In the genomic region with DNA sequence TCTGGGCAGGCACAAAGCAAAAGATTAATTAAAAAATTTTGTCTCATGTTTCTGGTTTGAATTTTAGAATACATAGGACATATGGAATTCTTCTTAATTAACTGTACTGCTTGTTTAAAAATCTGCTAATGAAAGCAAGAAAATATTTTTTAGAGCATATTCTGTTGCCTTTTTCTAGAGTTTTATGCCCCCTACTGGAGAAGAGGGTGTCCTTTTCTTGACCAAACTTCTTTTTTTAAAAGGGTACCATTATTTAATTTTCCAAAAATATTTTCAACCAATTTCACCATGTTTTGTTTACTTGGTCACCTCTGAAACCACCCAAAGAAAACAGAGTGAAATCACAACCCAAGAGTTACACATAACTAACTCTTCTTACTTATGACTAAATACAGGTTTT, we compare ENCODE assay signal across 33 mouse cellular contexts. TPM values are rescaled to one million over a fixed set of nuclear protein-coding genes. Genes with fewer than 3 reads are reported as not detected.
DNase-seq lines count a peak whose midpoint lies in the region; ATAC-seq and TF ChIP-seq lines count a peak whose summit lies in the region.
"Had no signal": no experiment of that assay in that cellular context is flagged by ENCODE, and none has a peak within 500 bp of the region (broad histone marks: within the 10 kb centered on the region; RNA-seq: fewer than 3 reads in every experiment).

No protein-coding gene starts in this region.

- ATAC-seq in hindbrain, postnatal 0 days: no peak
- no peak for ATAC-seq in hindbrain, embryonic 13.5 days (ENCODE audit: low FRiP score)
- no peak for ATAC-seq in liver, postnatal 0 days
- no peak for ATAC-seq in liver, embryonic 11.5 days (replicated peaks; ENCODE audit: low FRiP score)
- no peak for ATAC-seq in activated CD4-positive, CD25-positive, alpha-beta regulatory T cell, adult 4 months
- ATAC-seq: forebrain, embryonic 15.5 days; hindbrain, embryonic 16.5 days; intestine, embryonic 16.5 days; midbrain, embryonic 15.5 days had no signal

- no peaks in the 10 kb centered on the region for H3K9me3 ChIP-seq in hindbrain, postnatal 0 days (ENCODE audit: low read length)
- no peaks in the 10 kb centered on the region for H3K9me3 ChIP-seq in hindbrain, embryonic 13.5 days
- H3K9me3 ChIP-seq in liver, postnatal 0 days (ENCODE audit: low read length): no peaks in the 10 kb centered on the region
- H3K9me3 ChIP-seq in liver, embryonic 11.5 days (ENCODE audit: control insufficient read depth, low read length): no peaks in the 10 kb centered on the region
- no peaks in the 10 kb centered on the region for H3K9me3 ChIP-seq in E14TG2a.4 (ENCODE audit: low read length)
- H3K9me3 ChIP-seq: embryonic facial prominence, embryonic 13.5 days; forebrain, embryonic 10.5 days; forebrain, embryonic 15.5 days; heart, embryonic 13.5 days; hindbrain, embryonic 10.5 days; limb, embryonic 10.5 days; limb, embryonic 15.5 days; lung, embryonic 15.5 days; midbrain, embryonic 10.5 days; midbrain, embryonic 15.5 days; stomach, embryonic 15.5 days had no signal

- no peaks in the 10 kb centered on the region for H3K27me3 ChIP-seq in hindbrain, postnatal 0 days (ENCODE audit: insufficient read depth, low read length)
- no peaks in the 10 kb centered on the region for H3K27me3 ChIP-seq in hindbrain, embryonic 13.5 days
- H3K27me3 ChIP-seq in liver, postnatal 0 days (ENCODE audit: insufficient read depth, low read length): no peaks in the 10 kb centered on the region
- H3K27me3 ChIP-seq in liver, embryonic 11.5 days (replicated peaks; ENCODE audit: control insufficient read depth, insufficient read depth, low read length): no peaks in the 10 kb centered on the region
- H3K27me3 ChIP-seq in E14TG2a.4 (ENCODE audit: insufficient read depth, low read length): no peaks in the 10 kb centered on the region
- H3K27me3 ChIP-seq: embryonic facial prominence, embryonic 13.5 days; forebrain, embryonic 15.5 days; heart, embryonic 13.5 days; limb, embryonic 15.5 days; lung, embryonic 15.5 days; midbrain, embryonic 15.5 days; stomach, embryonic 15.5 days had no signal

- H3K9ac ChIP-seq in hindbrain, postnatal 0 days (replicated peaks; ENCODE audit: low read length): no peak overlapping the region
- no peak overlapping the region for H3K9ac ChIP-seq in hindbrain, embryonic 13.5 days
- H3K9ac ChIP-seq in liver, postnatal 0 days (replicated peaks): no peak overlapping the region
- no peak overlapping the region for H3K9ac ChIP-seq in liver, embryonic 11.5 days (ENCODE audit: low read depth, low read length)
- H3K9ac ChIP-seq: embryonic facial prominence, embryonic 13.5 days; forebrain, embryonic 15.5 days; heart, embryonic 13.5 days; limb, embryonic 15.5 days; liver, embryonic 14.5 days; lung, embryonic 15.5 days; midbrain, embryonic 15.5 days; stomach, embryonic 15.5 days had no signal

- H3K4me2 ChIP-seq in hindbrain, postnatal 0 days (ENCODE audit: low read depth, low read length): no peak overlapping the region
- H3K4me2 ChIP-seq in hindbrain, embryonic 13.5 days: no peak overlapping the region
- H3K4me2 ChIP-seq in liver, postnatal 0 days (ENCODE audit: low read depth, low read length): no peak overlapping the region
- no peak overlapping the region for H3K4me2 ChIP-seq in liver, embryonic 11.5 days
- H3K4me2 ChIP-seq: embryonic facial prominence, embryonic 13.5 days; forebrain, embryonic 15.5 days; heart, embryonic 13.5 days; limb, embryonic 15.5 days; lung, embryonic 15.5 days; midbrain, embryonic 15.5 days; stomach, embryonic 15.5 days had no signal

- no peak for TF ChIP-seq EP300 in liver, postnatal 0 days (IDR thresholded peaks at IDR 0.05; ENCODE audit: low read depth)

- no peak overlapping the region for H3K27ac ChIP-seq in hindbrain, postnatal 0 days
- no peak overlapping the region for H3K27ac ChIP-seq in hindbrain, embryonic 13.5 days
- no peak overlapping the region for H3K27ac ChIP-seq in liver, postnatal 0 days (ENCODE audit: low read depth)
- H3K27ac ChIP-seq in liver, embryonic 11.5 days (ENCODE audit: low read depth, low read length): no peak overlapping the region
- H3K27ac ChIP-seq: embryonic facial prominence, embryonic 13.5 days; forebrain, embryonic 10.5 days; forebrain, embryonic 15.5 days; heart, embryonic 13.5 days; hindbrain, embryonic 10.5 days; limb, embryonic 10.5 days; limb, embryonic 15.5 days; liver, embryonic 14.5 days; lung, embryonic 15.5 days; midbrain, embryonic 10.5 days; midbrain, embryonic 15.5 days; stomach, embryonic 15.5 days had no signal

- DNase-seq in hindbrain, postnatal 0 days (ENCODE audit: low spot score): no peak
- DNase-seq in liver, postnatal 0 days: no peak
- DNase-seq in liver, embryonic 11.5 days (ENCODE audit: low spot score): no peak
- no peak for DNase-seq in right cerebral cortex, postnatal 36 days (ENCODE audit: low spot score in 2 of 2)
- DNase-seq: adrenal gland, postnatal 10 days; cerebellum, adult 8-10 months; cerebellum, postnatal 36 days; heart, postnatal 10 days; kidney, adult 9 months; kidney, postnatal 25 days; right cerebral cortex, postnatal 14 days; thymus, postnatal 14 days had no signal

- H3K36me3 ChIP-seq in hindbrain, postnatal 0 days (ENCODE audit: insufficient read depth, low read length): no peaks in the 10 kb centered on the region
- peaks cover 4% of the 10 kb centered on the region for H3K36me3 ChIP-seq in hindbrain, embryonic 13.5 days
- H3K36me3 ChIP-seq in liver, postnatal 0 days (replicated peaks; ENCODE audit: insufficient read depth, low read length): peaks cover 19% of the 10 kb centered on the region; the same call in 1 of the 2 replicates
- H3K36me3 ChIP-seq in liver, embryonic 11.5 days (ENCODE audit: control insufficient read depth, insufficient read depth, low read length): peaks cover 3% of the 10 kb centered on the region; the same call in 1 of the 2 replicates
- H3K36me3 ChIP-seq in E14TG2a.4 (ENCODE audit: insufficient read depth, low read length): peaks cover 22% of the 10 kb centered on the region
- H3K36me3 ChIP-seq: forebrain, embryonic 15.5 days; lung, embryonic 15.5 days; midbrain, embryonic 15.5 days had no signal

- H3K4me3 ChIP-seq in hindbrain, postnatal 0 days (ENCODE audit: low read length): no peak overlapping the region
- no peak overlapping the region for H3K4me3 ChIP-seq in hindbrain, embryonic 13.5 days
- H3K4me3 ChIP-seq in liver, postnatal 0 days (ENCODE audit: low read depth, low read length): no peak overlapping the region
- no peak overlapping the region for H3K4me3 ChIP-seq in liver, embryonic 11.5 days (ENCODE audit: low read depth, low read length)
- H3K4me3 ChIP-seq in E14TG2a.4 (replicated peaks; ENCODE audit: low read length): no peak overlapping the region
- H3K4me3 ChIP-seq: embryonic facial prominence, embryonic 13.5 days; forebrain, embryonic 10.5 days; forebrain, embryonic 15.5 days; heart, embryonic 13.5 days; hindbrain, embryonic 10.5 days; limb, embryonic 10.5 days; limb, embryonic 15.5 days; lung, embryonic 15.5 days; midbrain, embryonic 10.5 days; midbrain, embryonic 15.5 days; stomach, embryonic 15.5 days had no signal

- 0 out of 2 replicates have a peak, but pooled peaks have one; percentile 8 for TF ChIP-seq CTCF in hindbrain, postnatal 0 days (IDR thresholded peaks at IDR 0.05; ENCODE audit: low read depth)
- TF ChIP-seq CTCF in liver, postnatal 0 days (IDR thresholded peaks at IDR 0.05; ENCODE audit: low read depth): 0 out of 2 replicates have a peak, but pooled peaks have one; percentile 2
- TF ChIP-seq CTCF in E14TG2a.4 (conservative IDR thresholded peaks at IDR 0.05; ENCODE audit: low read length): peak; percentile 35

- no peaks in the 10 kb centered on the region for H3K4me1 ChIP-seq in hindbrain, postnatal 0 days (ENCODE audit: insufficient read depth, low read length)
- no peaks in the 10 kb centered on the region for H3K4me1 ChIP-seq in hindbrain, embryonic 13.5 days (replicated peaks)
- no peaks in the 10 kb centered on the region for H3K4me1 ChIP-seq in liver, postnatal 0 days (ENCODE audit: insufficient read depth)
- H3K4me1 ChIP-seq in liver, embryonic 11.5 days (replicated peaks; ENCODE audit: control insufficient read depth, insufficient read depth, low read length): no peaks in the 10 kb centered on the region
- H3K4me1 ChIP-seq in E14TG2a.4 (replicated peaks; ENCODE audit: low read depth, low read length): no peaks in the 10 kb centered on the region
- H3K4me1 ChIP-seq: embryonic facial prominence, embryonic 13.5 days; forebrain, embryonic 10.5 days; hindbrain, embryonic 10.5 days; limb, embryonic 10.5 days; limb, embryonic 15.5 days; lung, embryonic 15.5 days; midbrain, embryonic 10.5 days; midbrain, embryonic 15.5 days; stomach, embryonic 15.5 days had no signal

RNA-seq across cellular contexts. Expression of a gene that starts 9.5 kb away (rescaled TPM):
- total RNA-seq in hindbrain, postnatal 0 days (2014; rRNA removed): 0.14 and 1.2 TPM in 2 replicates
- polyA plus RNA-seq in hindbrain, postnatal 0 days (2015; fragmentation: Nextera tagmentation; extraction: Ambion mirVana): 0.08 and 0.14 TPM in 2 replicates
- 0.08 and 0.14 TPM in 2 replicates for polyA plus RNA-seq in hindbrain, embryonic 13.5 days (2015; fragmentation: Nextera tagmentation; extraction: Ambion mirVana)
- 0.06 and 0.08 TPM in 2 replicates for polyA plus RNA-seq in liver, postnatal 0 days (2015; fragmentation: Nextera tagmentation; extraction: Ambion mirVana)
- 0.19 and 0.32 TPM in 2 replicates for polyA plus RNA-seq in liver, embryonic 11.5 days (2014; fragmentation: Nextera tagmentation; extraction: Ambion mirVana)
- polyA plus RNA-seq in activated CD4-positive, CD25-positive, alpha-beta regulatory T cell, adult 4 months (2017; shearing (Covaris generic)): under 1 TPM; 0.24 to 0.90 TPM
- total RNA-seq: gastrocnemius, adult 18-20 months; gastrocnemius, postnatal 4 days; heart, adult 8-10 months; megakaryocyte progenitor cell, adult 5-6 weeks had no signal
- polyA plus RNA-seq: hindbrain, embryonic 10.5 days; midbrain, embryonic 10.5 days had no signal

RNA-seq across cellular contexts. Expression of a gene that starts 19.1 kb away (rescaled TPM):
- total RNA-seq in hindbrain, postnatal 0 days (2014; rRNA removed): 0.50 and 2.0 TPM in 2 replicates
- polyA plus RNA-seq in hindbrain, postnatal 0 days (2015; fragmentation: Nextera tagmentation; extraction: Ambion mirVana): 2.6 and 3.9 TPM in 2 replicates
- 2.8 and 3.2 TPM in 2 replicates for polyA plus RNA-seq in hindbrain, embryonic 13.5 days (2015; fragmentation: Nextera tagmentation; extraction: Ambion mirVana)
- 7.3 and 8.0 TPM in 2 replicates for polyA plus RNA-seq in liver, postnatal 0 days (2015; fragmentation: Nextera tagmentation; extraction: Ambion mirVana)
- 13.2 and 15.4 TPM in 2 replicates for polyA plus RNA-seq in liver, embryonic 11.5 days (2014; fragmentation: Nextera tagmentation; extraction: Ambion mirVana)
- 10 to 100 TPM; 60.2 to 78.7 TPM for polyA plus RNA-seq in activated CD4-positive, CD25-positive, alpha-beta regulatory T cell, adult 4 months (2017; shearing (Covaris generic))
